Mouse (Mus musculus) ES-E14 (cell line): ENCODE measurements at regions not wholly inside any gene's neighbourhood (a gene's known extent, or its start where the extent isn't known, plus 50 kb on each side); places are given as distances from the start of the nearest gene placed in this dataset.

Source experiments
- DNase-seq: peaks from one replicate; pipeline ENCODE4 v3.0.0-alpha.2; 2013; ENCODE audit warnings: low read depth, low spot score
- H3K27ac ChIP-seq: 2 replicates; pipeline ENCODE4 v1.5.1; 2012; ENCODE audit warnings: low read depth, mild to moderate bottlenecking, low read length, moderate library complexity, mixed read lengths; ENCODE audit not compliant: poor library complexity, insufficient read depth, severe bottlenecking
- H3K36me3 ChIP-seq: 2 replicates; pipeline ENCODE4 v1.6.1; 2012; ENCODE audit warnings: mild to moderate bottlenecking, low read length, moderate library complexity, mixed read lengths; ENCODE audit not compliant: control insufficient read depth, poor library complexity, insufficient read depth, severe bottlenecking
- H3K4me1 ChIP-seq, 2 experiments: fragments of 150-350 bp in 1 of 2; sonication (generic) in 1 of 2; 2 replicates each; pipeline ENCODE4 v1.6.1; 2012; ENCODE audit warnings: low read length in 2 of 2, mild to moderate bottlenecking in 1 of 2, mixed read lengths in 1 of 2; ENCODE audit not compliant: control insufficient read depth in 2 of 2, insufficient read depth in 2 of 2, poor library complexity in 1 of 2
- H3K4me3 ChIP-seq, 2 experiments: fragments of 150-350 bp in 1 of 2; sonication (generic) in 1 of 2; 2 replicates each; pipeline ENCODE4 v1.5.1; 2012; ENCODE audit warnings: low read length in 2 of 2, low read depth in 1 of 2, mild to moderate bottlenecking in 1 of 2, mixed read lengths in 1 of 2; ENCODE audit not compliant: insufficient read depth in 1 of 2, poor library complexity in 1 of 2, severe bottlenecking in 1 of 2
- H3K9ac ChIP-seq: 2 replicates; pipeline ENCODE4 v1.6.1; 2012; ENCODE audit warnings: low read depth, mild to moderate bottlenecking, low read length, mixed read lengths; ENCODE audit not compliant: poor library complexity, insufficient read depth, severe bottlenecking
- H3K9me3 ChIP-seq: fragments of 150-350 bp; sonication (generic); 2 replicates; pipeline ENCODE4 v1.6.1; 2012; ENCODE audit warnings: low read depth, mild to moderate bottlenecking, low read length; ENCODE audit not compliant: control insufficient read depth, insufficient read depth
- CHD2 ChIP-seq: IDR thresholded peaks from 2 replicates; pipeline ENCODE4 v1.6.1; 2014; ENCODE audit warnings: mild to moderate bottlenecking, low read depth, low read length, inconsistent platforms
- HCFC1 ChIP-seq: IDR thresholded peaks from 2 replicates; pipeline ENCODE4 v1.6.1; 2012; ENCODE audit warnings: low read length, inconsistent platforms, borderline replicate concordance; ENCODE audit not compliant: insufficient read depth
- MAFK ChIP-seq: IDR thresholded peaks from 2 replicates; pipeline ENCODE4 v1.6.1; 2014; ENCODE audit warnings: mild to moderate bottlenecking, low read depth, low read length, inconsistent platforms; ENCODE audit not compliant: insufficient read depth
- ZC3H11A ChIP-seq: IDR thresholded peaks from 2 replicates; pipeline ENCODE4 v1.6.1; 2012; ENCODE audit warnings: low read depth, mild to moderate bottlenecking, inconsistent platforms, low read length, borderline replicate concordance
- ZNF384 ChIP-seq: IDR thresholded peaks from 2 replicates; pipeline ENCODE4 v1.6.1; 2012; ENCODE audit warnings: low read depth, low read length, inconsistent platforms
- in situ Hi-C, 2 experiments: fragments of 600-800 bp; cut with MboI; formaldehyde crosslinking; loops; one replicate each; pipeline ENCODE4 v1.15.1; 2025; ENCODE audit warnings: low sequenced_read_pairs in 2 of 2, inconsistent platforms in 1 of 2; ENCODE audit not compliant: unreplicated experiment in 2 of 2

DNA sequence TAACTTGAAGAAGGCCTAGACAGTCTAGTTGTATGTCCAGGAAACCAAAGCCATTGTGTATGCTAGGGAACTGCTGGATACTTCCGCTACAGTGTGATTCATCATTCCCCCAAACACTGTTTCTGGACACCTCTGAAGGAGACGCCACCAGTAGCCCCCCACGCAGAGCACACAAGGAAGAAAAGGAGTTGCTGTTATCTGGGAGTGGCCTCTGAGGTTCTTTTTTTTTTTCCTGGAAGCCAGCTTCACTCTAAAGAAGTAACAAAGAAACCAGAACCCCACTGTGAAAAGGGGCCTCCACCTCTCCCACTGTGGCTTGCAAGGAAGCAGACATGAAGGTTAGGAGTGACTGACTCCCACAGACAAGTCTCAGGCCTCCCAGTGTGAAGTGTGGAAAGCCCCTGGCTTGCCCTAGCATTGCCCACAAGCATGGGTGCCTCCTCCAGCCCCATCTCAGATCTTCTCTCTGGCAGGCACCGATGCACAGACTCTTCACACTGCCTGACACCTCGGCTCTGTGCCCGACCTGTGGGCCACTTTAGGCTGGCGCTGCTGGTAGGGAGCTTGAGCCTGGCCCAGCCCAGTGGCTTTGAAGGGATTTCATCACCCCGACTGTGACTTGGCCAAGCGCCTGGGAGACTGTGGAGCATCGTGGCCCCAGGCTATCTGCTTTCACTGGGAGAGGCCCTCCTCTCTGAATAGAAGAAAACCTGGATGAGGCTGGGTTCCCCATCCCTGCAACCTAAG is 181.8 kb upstream of the Hes1 start:
- DNase-seq: peak; percentile 80
- in situ Hi-C loops: no loop called here
- Histone ChIP-seq H3K36me3 (no peaks in the 10 kb centered on the region), H3K9me3 (no peaks in the 10 kb centered on the region), H3K4me3 (peak overlapping the region in 1 of 2 experiments; percentile 0; a peak in 1 of 4 replicates), H3K4me1 (peaks cover 8 to 16% of the 10 kb centered on the region in 2 experiments; a peak in 3 of 4 replicates), H3K9ac (no peak overlapping the region), H3K27ac (no peak overlapping the region)
- TF ChIP-seq CHD2 (no peak), ZNF384 (peak; percentile 43)

DNA sequence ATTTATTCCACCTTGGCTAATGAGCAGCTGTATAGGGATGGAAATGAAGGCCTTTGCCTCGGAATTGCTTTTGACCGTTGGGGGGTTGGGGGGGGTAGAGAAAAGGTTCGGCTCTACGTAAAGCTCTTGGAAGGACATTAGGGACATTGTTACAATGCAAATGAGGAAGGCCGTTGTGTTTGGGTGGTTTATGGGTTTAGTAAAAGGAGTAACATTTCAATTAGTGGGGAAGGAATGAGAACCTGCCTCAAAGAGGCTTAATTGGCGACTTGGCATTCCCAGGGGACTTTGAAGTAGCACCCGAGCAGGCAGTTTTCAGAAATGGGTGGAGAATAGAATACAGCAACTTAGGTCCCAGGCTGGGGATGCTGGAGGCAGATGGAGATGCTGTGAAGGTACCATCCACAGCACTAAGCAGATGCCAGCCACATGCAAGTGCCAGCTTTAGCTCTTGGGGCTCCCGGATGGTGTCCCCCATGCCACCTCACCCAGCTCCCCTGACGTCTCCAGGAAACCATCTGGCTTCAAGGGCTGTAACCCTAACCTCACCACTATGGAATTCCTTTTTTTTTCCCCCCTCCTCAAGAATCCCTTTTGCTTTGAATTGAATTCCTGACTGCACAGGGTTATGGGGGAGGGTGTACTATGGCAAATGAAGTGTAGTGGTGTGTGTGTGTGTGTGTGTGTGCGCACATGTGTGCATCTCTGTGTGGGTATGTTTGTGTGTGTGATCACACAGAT is 180.8 kb upstream of the Hes1 start:
- no peak overlapping the region for H3K4me3 ChIP-seq
- TF ChIP-seq MAFK (no peak), HCFC1 (no peak), ZNF384 (no peak), ZC3H11A (no peak), CHD2 (no peak)
- H3K4me1 ChIP-seq: peaks cover 8 to 16% of the 10 kb centered on the region in 2 experiments; a peak in 3 of 4 replicates
- H3K27ac ChIP-seq: no peak overlapping the region
- H3K9ac ChIP-seq: no peak overlapping the region
- in situ Hi-C loops: no loop called here
- H3K36me3 ChIP-seq: no peaks in the 10 kb centered on the region
- DNase-seq: peak; percentile 39
- no peaks in the 10 kb centered on the region for H3K9me3 ChIP-seq

DNA sequence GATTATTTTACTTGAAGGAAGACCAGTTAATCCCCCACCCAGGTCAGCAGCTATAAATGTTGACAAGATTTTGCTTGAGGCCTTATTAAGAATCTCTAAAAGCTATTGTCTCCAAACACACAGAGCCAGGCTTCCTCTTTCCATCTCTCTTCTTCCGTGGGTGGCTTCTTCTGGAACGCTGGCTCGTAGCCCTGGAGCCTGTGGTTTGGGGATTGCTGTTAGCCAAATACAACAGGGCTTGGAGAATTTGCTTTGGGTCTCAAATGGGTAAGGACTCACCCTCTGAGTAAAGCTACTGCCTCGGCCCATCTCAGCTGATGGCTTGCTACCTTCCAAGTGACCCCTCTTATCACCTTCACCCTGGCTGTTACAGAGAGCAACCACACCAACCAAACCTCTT is 179.3 kb upstream of the Hes1 start:
- DNase-seq: no peak
- no peak overlapping the region for H3K9ac ChIP-seq
- no peaks in the 10 kb centered on the region for H3K9me3 ChIP-seq
- H3K36me3 ChIP-seq: no peaks in the 10 kb centered on the region
- no peak overlapping the region for H3K27ac ChIP-seq
- peaks cover 8 to 16% of the 10 kb centered on the region in 2 experiments; a peak in 3 of 4 replicates for H3K4me1 ChIP-seq
- no peak for TF ChIP-seq HCFC1
- no peak for TF ChIP-seq ZC3H11A
- no peak for TF ChIP-seq CHD2
- no peak for TF ChIP-seq ZNF384
- no peak for TF ChIP-seq MAFK
- no peak overlapping the region for H3K4me3 ChIP-seq
- in situ Hi-C loops: no loop called here

GRCm38 (mm10) chr16:29886755-29887154 is 177.4 kb upstream of the Hes1 start:
- Histone ChIP-seq H3K9me3 (no peaks in the 10 kb centered on the region), H3K4me3 (no peak overlapping the region), H3K9ac (no peak overlapping the region), H3K27ac (no peak overlapping the region), H3K36me3 (no peaks in the 10 kb centered on the region), H3K4me1 (peaks cover 6 to 9% of the 10 kb centered on the region in 2 experiments; a peak in 3 of 4 replicates)
- DNase-seq: no peak
- no peak for TF ChIP-seq MAFK
- no peak for TF ChIP-seq ZNF384
- TF ChIP-seq HCFC1: no peak
- TF ChIP-seq CHD2: no peak
- TF ChIP-seq ZC3H11A: no peak
- in situ Hi-C loops: no loop called here
